Mouse (Mus musculus) liver, embryonic 14.5 days (tissue): Measurements from ENCODE around the gene Tmem220.

Experiments
- CTCF ChIP-seq: IDR thresholded peaks from 2 replicates; pipeline ENCODE4 v1.5.1; 2016; ENCODE audit warnings: antibody characterized with exemption, low read depth, control low read depth
- EP300 ChIP-seq: IDR thresholded peaks from 2 replicates; pipeline ENCODE4 v1.6.1; 2016; ENCODE audit warnings: antibody characterized with exemption, low read depth

DNA sequence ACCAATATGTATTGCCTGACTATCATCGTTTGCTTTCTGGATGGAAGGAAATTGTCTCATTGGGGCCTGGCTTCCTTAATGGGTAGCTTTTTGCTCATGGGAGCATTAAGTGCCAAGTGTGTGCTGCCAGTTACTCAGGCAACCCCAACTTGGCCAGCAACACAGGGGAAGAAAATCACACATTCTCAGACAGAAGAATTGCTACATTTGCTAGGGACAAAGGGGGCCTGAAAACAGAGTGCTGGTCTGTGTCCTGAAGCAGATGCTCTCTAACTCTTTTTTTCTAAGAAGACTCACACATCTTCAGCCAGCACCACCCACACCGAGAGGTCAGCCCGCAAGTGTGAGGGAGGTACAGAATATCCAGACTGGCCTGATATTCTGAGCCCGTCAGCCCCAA, 24.3 kb upstream of the Tmem220 start:
- TF ChIP-seq CTCF (no peak), EP300 (no peak)
